Mouse (Mus musculus): ENCODE measurements around the gene Dmrt3.

The Dmrt3 gene

GRCm38 (mm10) chr19:25610015-25610410, at the start of gene Dmrt3:
Dmrt3 (plus strand) TSS chr19:25610301.
- DNase-seq = no peak

GRCm38 (mm10) chr19:25564430-25564829, 45.7 kb upstream of the Dmrt3 start:
- DNase-seq = no peak

GRCm38 (mm10) chr19:25569778-25570177, 40.3 kb upstream of the Dmrt3 start:
- no peak for DNase-seq

- DNase-seq = no peak
Measured at GRCm38 (mm10) chr19:25574431-25574830, 35.7 kb upstream of the Dmrt3 start.

- DNase-seq = no peak
Measured at GRCm38 (mm10) chr19:25574981-25575814, 34.9 kb upstream of the Dmrt3 start.

- DNase-seq = no peak
Measured at GRCm38 (mm10) chr19:25578358-25578757, 31.7 kb upstream of the Dmrt3 start.

GRCm38 (mm10) chr19:25579440-25579839, 30.7 kb upstream of the Dmrt3 start:
- no peak for DNase-seq

GRCm38 (mm10) chr19:25597717-25598232, 12.3 kb upstream of the Dmrt3 start:
- no peak for DNase-seq

GRCm38 (mm10) chr19:25598626-25599025, 11.5 kb upstream of the Dmrt3 start:
- DNase-seq = no peak

GRCm38 (mm10) chr19:25601966-25602365, 8.1 kb upstream of the Dmrt3 start:
- DNase-seq = no peak

GRCm38 (mm10) chr19:25607461-25608205, 2.5 kb upstream of the Dmrt3 start:
- DNase-seq = no peak

- DNase-seq = no peak
Measured at GRCm38 (mm10) chr19:25608206-25608580, 1.9 kb upstream of the Dmrt3 start.

GRCm38 (mm10) chr19:25608961-25609850, 895 bp upstream of the Dmrt3 start:
- DNase-seq = no peak

GRCm38 (mm10) chr19:25610411-25611111, 460 bp downstream of the Dmrt3 start:
- peak in 1 of 2 experiments; percentile 25 for DNase-seq

GRCm38 (mm10) chr19:25611116-25611515, 1.0 kb downstream of the Dmrt3 start:
- no peak for DNase-seq

GRCm38 (mm10) chr19:25611876-25612805, 2.0 kb downstream of the Dmrt3 start:
- no peak for DNase-seq

GRCm38 (mm10) chr19:25612806-25613295, 2.8 kb downstream of the Dmrt3 start:
- no peak for DNase-seq

GRCm38 (mm10) chr19:25613476-25614300, 3.6 kb downstream of the Dmrt3 start:
- DNase-seq = no peak

- DNase-seq = no peak
Measured at GRCm38 (mm10) chr19:25615889-25616288, 5.8 kb downstream of the Dmrt3 start.

Measured in cerebellum, postnatal 36 days (tissue).